Mouse (Mus musculus) forebrain, embryonic 12.5 days (tissue): ENCODE data around the gene Lim2. TPM values are rescaled to one million over a fixed set of nuclear protein-coding genes. Genes with fewer than 3 reads are reported as not detected.

Experiments used
- ATAC-seq: fragments of 200-750 bp; cut with Nextera tagmentation; 2 replicates; pipeline ENCODE4 v1.8.0; 2017; ENCODE audit warnings: moderate TSS enrichment; ENCODE audit not compliant: low FRiP score
- H3K27ac ChIP-seq: fragments of 300-500 bp; sonication (generic); 2 replicates; pipeline ENCODE4 v1.5.1; 2016; ENCODE audit warnings: mild to moderate bottlenecking
- H3K27me3 ChIP-seq: fragments of 300-500 bp; sonication (generic); 2 replicates; pipeline ENCODE4 v1.6.1; 2016; ENCODE audit warnings: mild to moderate bottlenecking
- H3K36me3 ChIP-seq: fragments of 300-500 bp; sonication (generic); replicated peaks from 2 replicates; pipeline ENCODE4 v1.6.1; 2016; ENCODE audit warnings: mild to moderate bottlenecking
- H3K4me1 ChIP-seq: fragments of 300-500 bp; sonication (generic); 2 replicates; pipeline ENCODE4 v1.6.1; 2016
- H3K4me2 ChIP-seq: fragments of 300-500 bp; sonication (generic); 2 replicates; pipeline ENCODE4 v1.6.1; 2016; ENCODE audit warnings: mild to moderate bottlenecking, moderate library complexity
- H3K4me3 ChIP-seq: fragments of 300-500 bp; sonication (generic); replicated peaks from 2 replicates; pipeline ENCODE4 v1.5.1; 2016; ENCODE audit warnings: mild to moderate bottlenecking
- H3K9ac ChIP-seq: fragments of 300-500 bp; sonication (generic); 2 replicates; pipeline ENCODE4 v1.6.1; 2016; ENCODE audit warnings: mild to moderate bottlenecking
- H3K9me3 ChIP-seq: fragments of 300-500 bp; sonication (generic); 2 replicates; pipeline ENCODE4 v1.6.1; 2016
- WGBS: fragments of 180-500 bp; shearing (Covaris S2); methylation state at CpG from one replicate; pipeline ENCODE4 v1.1.7; 2016; 5-methylcytosine and 5-hydroxymethylcytosine counted together
- polyA plus RNA-seq: library from polyadenylated mRNA; unstranded; fragments of >200 nt; fragmentation: Nextera tagmentation; extraction: Ambion mirVana; gene quantifications from 2 replicates; pipeline ENCODE4 v1.2.1, GENCODE M21; 2016

The Lim2 gene
- polyA plus RNA-seq, 1 experiment from 2014 or later: not detected

- peaks cover 4% of the 10 kb centered on the region for H3K4me1 ChIP-seq
- no peak for ATAC-seq
- H3K36me3 ChIP-seq: peaks cover 19% of the 10 kb centered on the region
- 96% methylated on average over 2 of the region's 2 CpGs for WGBS
- no peaks in the 10 kb centered on the region for H3K27me3 ChIP-seq
- no peak overlapping the region for H3K9ac ChIP-seq
- H3K4me2 ChIP-seq: no peak overlapping the region
- H3K4me3 ChIP-seq: no peak overlapping the region
- H3K27ac ChIP-seq: no peak overlapping the region
- no peaks in the 10 kb centered on the region for H3K9me3 ChIP-seq
Observed at GRCm38 (mm10) chr7:43449811-43450210, 22.3 kb downstream of the Lim2 start.

GRCm38 (mm10) chr7:43451726-43452125 lies 24.3 kb downstream of the Lim2 start:
- no peak for ATAC-seq
- H3K36me3 ChIP-seq: peaks cover 32% of the 10 kb centered on the region
- 95% methylated on average over 11 of the region's 11 CpGs for WGBS

GRCm38 (mm10) chr7:43452609-43453008 lies 25.1 kb downstream of the Lim2 start:
- Histone ChIP-seq H3K27ac (no peak overlapping the region), H3K9ac (no peak overlapping the region), H3K36me3 (peaks cover 41% of the 10 kb centered on the region), H3K4me1 (no peaks in the 10 kb centered on the region), H3K27me3 (no peaks in the 10 kb centered on the region), H3K9me3 (no peaks in the 10 kb centered on the region), H3K4me2 (no peak overlapping the region), H3K4me3 (no peak overlapping the region)
- no peak for ATAC-seq
- WGBS: 39% methylated on average over 4 of the region's 4 CpGs

More at GRCm38 (mm10) chr7:43451726-43452125, 24.3 kb downstream of the Lim2 start:
- no peaks in the 10 kb centered on the region for H3K9me3 ChIP-seq
- H3K27ac ChIP-seq: no peak overlapping the region
- H3K27me3 ChIP-seq: no peaks in the 10 kb centered on the region
- H3K4me2 ChIP-seq: no peak overlapping the region
- H3K9ac ChIP-seq: no peak overlapping the region
- no peaks in the 10 kb centered on the region for H3K4me1 ChIP-seq
- no peak overlapping the region for H3K4me3 ChIP-seq

GRCm38 (mm10) chr7:43453599-43454355 lies 26.3 kb downstream of the Lim2 start:
- peaks cover 45% of the 10 kb centered on the region for H3K36me3 ChIP-seq

GRCm38 (mm10) chr7:43454371-43454770 lies 26.9 kb downstream of the Lim2 start:
- no peak overlapping the region for H3K4me2 ChIP-seq
- 90% methylated on average over 6 of the region's 6 CpGs for WGBS
- H3K27me3 ChIP-seq: no peaks in the 10 kb centered on the region
- no peaks in the 10 kb centered on the region for H3K4me1 ChIP-seq
- no peak overlapping the region for H3K4me3 ChIP-seq
- no peaks in the 10 kb centered on the region for H3K9me3 ChIP-seq
- peaks cover 45% of the 10 kb centered on the region for H3K36me3 ChIP-seq
- H3K27ac ChIP-seq: no peak overlapping the region
- H3K9ac ChIP-seq: no peak overlapping the region
- ATAC-seq: no peak

More at GRCm38 (mm10) chr7:43453599-43454355, 26.3 kb downstream of the Lim2 start:
- no peak for ATAC-seq
- Histone ChIP-seq H3K27ac (no peak overlapping the region), H3K9me3 (no peaks in the 10 kb centered on the region), H3K9ac (no peak overlapping the region), H3K4me3 (no peak overlapping the region), H3K4me1 (no peaks in the 10 kb centered on the region), H3K27me3 (no peaks in the 10 kb centered on the region), H3K4me2 (no peak overlapping the region)
- 91% methylated on average over 14 of the region's 14 CpGs for WGBS

GRCm38 (mm10) chr7:43462851-43463250 lies 35.4 kb downstream of the Lim2 start, which contains the start of gene Vsig10l:
TSS of gene Vsig10l (plus strand) at chr7:43463151.
- Histone ChIP-seq H3K9ac (no peak within 1 kb of the TSS), H3K4me1 (peaks cover 18% of the 10 kb centered on the region), H3K4me3 (no peak within 1 kb of the TSS), H3K27me3 (peaks cover 23% of the 10 kb centered on the region), H3K27ac (no peak within 1 kb of the TSS), H3K4me2 (no peak within 1 kb of the TSS), H3K36me3 (peaks cover 1% of the 10 kb centered on the region; the same call in 1 of the 2 replicates), H3K9me3 (no peaks in the 10 kb centered on the region)
- WGBS: 69% methylated on average over 4 of the region's 4 CpGs
- no peak for ATAC-seq

GRCm38 (mm10) chr7:43463976-43464375 lies 36.5 kb downstream of the Lim2 start:
- Histone ChIP-seq H3K4me3 (no peak overlapping the region), H3K9ac (no peak overlapping the region), H3K27me3 (peaks cover 27% of the 10 kb centered on the region), H3K4me1 (peaks cover 18% of the 10 kb centered on the region), H3K9me3 (no peaks in the 10 kb centered on the region), H3K4me2 (no peak overlapping the region), H3K36me3 (no peaks in the 10 kb centered on the region), H3K27ac (no peak overlapping the region)
- 88% methylated on average over 7 of the region's 7 CpGs for WGBS
- no peak for ATAC-seq

- ATAC-seq: peak; percentile 12; the same call in 1 of the 2 replicates
- Histone ChIP-seq H3K27ac (no peak overlapping the region), H3K4me2 (peak overlapping the region; percentile 85), H3K36me3 (no peaks in the 10 kb centered on the region), H3K9me3 (no peaks in the 10 kb centered on the region), H3K4me3 (peak overlapping the region; percentile 46), H3K27me3 (peaks cover 27% of the 10 kb centered on the region), H3K4me1 (peaks cover 18% of the 10 kb centered on the region), H3K9ac (peak overlapping the region; percentile 47)
- 6% methylated on average over 35 of the region's 35 CpGs for WGBS
Observed at GRCm38 (mm10) chr7:43464864-43465343, 37.4 kb downstream of the Lim2 start.

- Histone ChIP-seq H3K27ac (no peak overlapping the region), H3K9ac (peak overlapping the region; percentile 47), H3K4me2 (peak overlapping the region; percentile 85), H3K4me3 (peak overlapping the region; percentile 46), H3K36me3 (no peaks in the 10 kb centered on the region), H3K9me3 (no peaks in the 10 kb centered on the region), H3K27me3 (peaks cover 27% of the 10 kb centered on the region), H3K4me1 (peaks cover 18% of the 10 kb centered on the region)
- WGBS: under 1% methylated on average over 32 of the region's 33 CpGs
- ATAC-seq: peak; percentile 84
Observed at GRCm38 (mm10) chr7:43465344-43466098, 38.1 kb downstream of the Lim2 start.

GRCm38 (mm10) chr7:43466099-43466694 lies 38.7 kb downstream of the Lim2 start:
- no peaks in the 10 kb centered on the region for H3K36me3 ChIP-seq
- peak overlapping the region; percentile 40 for H3K9ac ChIP-seq
- no peak overlapping the region for H3K27ac ChIP-seq
- under 1% methylated on average over 33 of the region's 33 CpGs for WGBS
- peaks cover 18% of the 10 kb centered on the region for H3K4me1 ChIP-seq
- peak; percentile 75 for ATAC-seq
- no peaks in the 10 kb centered on the region for H3K9me3 ChIP-seq
- H3K4me2 ChIP-seq: peak overlapping the region; percentile 85
- H3K4me3 ChIP-seq: peak overlapping the region; percentile 46
- H3K27me3 ChIP-seq: peaks cover 27% of the 10 kb centered on the region

- H3K4me1 ChIP-seq: peaks cover 10% of the 10 kb centered on the region
- WGBS: 40% methylated on average over 8 of the region's 8 CpGs
- H3K9me3 ChIP-seq: no peaks in the 10 kb centered on the region
- H3K4me2 ChIP-seq: no peak overlapping the region
- H3K4me3 ChIP-seq: no peak overlapping the region
- H3K36me3 ChIP-seq: peaks cover 4% of the 10 kb centered on the region; the same call in 1 of the 2 replicates
- no peak overlapping the region for H3K27ac ChIP-seq
- peaks cover 7% of the 10 kb centered on the region for H3K27me3 ChIP-seq
- no peak for ATAC-seq
- H3K9ac ChIP-seq: no peak overlapping the region
Observed at GRCm38 (mm10) chr7:43470373-43470772, 42.9 kb downstream of the Lim2 start.

GRCm38 (mm10) chr7:43475706-43476105 lies 48.2 kb downstream of the Lim2 start:
- Histone ChIP-seq H3K4me3 (no peak overlapping the region), H3K27me3 (peaks cover 47% of the 10 kb centered on the region), H3K27ac (no peak overlapping the region), H3K9ac (no peak overlapping the region), H3K4me1 (peaks cover 11% of the 10 kb centered on the region), H3K9me3 (no peaks in the 10 kb centered on the region), H3K4me2 (no peak overlapping the region), H3K36me3 (peaks cover 17% of the 10 kb centered on the region)
- no peak for ATAC-seq
- 17% methylated on average over 23 of the region's 23 CpGs for WGBS
